23 mouse cellular contexts compared by ENCODE assay signal in genomic region chr8:88673859-88674258, GRCm38 (mm10). TPM values are rescaled to one million over a fixed set of nuclear protein-coding genes. Genes with fewer than 3 reads are reported as not detected.
DNase-seq lines count a peak whose midpoint lies in the region; TF ChIP-seq lines count a peak whose summit lies in the region.
"Had no signal": no experiment of that assay in that cellular context is flagged by ENCODE, and none has a peak within 500 bp of the region (broad histone marks: within the 10 kb centered on the region; RNA-seq: fewer than 3 reads in every experiment).

No protein-coding gene starts in this region.

- H3K27me3 ChIP-seq in kidney, adult 2 months (replicated peaks; ENCODE audit: control insufficient read depth, insufficient read depth, low read length), result no peaks in the 10 kb centered on the region
- H3K27me3 ChIP-seq in MEL (ENCODE audit: control insufficient read depth in 1 of 2, insufficient read depth in 2 of 2, low read length in 2 of 2), result no peaks in the 10 kb centered on the region
- H3K27me3 ChIP-seq: CH12.LX; embryonic facial prominence, embryonic 13.5 days; embryonic facial prominence, embryonic 15.5 days; forebrain, embryonic 12.5 days had no signal

- no peak for TF ChIP-seq RAD21 in MEL (IDR thresholded peaks at IDR 0.05; ENCODE audit: low read depth, low read length)

- TF ChIP-seq EP300 in MEL (IDR thresholded peaks at IDR 0.05; ENCODE audit: low read depth in 1 of 2, low read length in 2 of 2), result no peak

- no peaks in the 10 kb centered on the region for H3K4me1 ChIP-seq in kidney, adult 2 months (ENCODE audit: control insufficient read depth, insufficient read depth, low read length)
- H3K4me1 ChIP-seq in MEL (ENCODE audit: control insufficient read depth in 1 of 2, insufficient read depth in 2 of 2, low read length in 2 of 2), result peaks cover 10 to 14% of the 10 kb centered on the region in 2 experiments; a peak in 3 of 4 replicates

- intact Hi-C loops in left cerebral cortex, postnatal 36 days (cut with DNase I), result no loop called here

- TF ChIP-seq POLR2A in kidney, adult 2 months (IDR thresholded peaks at IDR 0.05; ENCODE audit: low read depth, low read length), result no peak
- TF ChIP-seq POLR2A in MEL (IDR thresholded peaks at IDR 0.05; ENCODE audit: control insufficient read depth in 1 of 2, insufficient read depth in 1 of 2, low read depth in 1 of 2, low read length in 2 of 2, poor library complexity in 1 of 2), result no peak

- DNase-seq in kidney, adult 2 months, result peak; percentile 43
- no peak for DNase-seq in kidney, adult 18-20 months
- DNase-seq in MEL (ENCODE audit: low read depth, low spot score), result no peak
- peak; percentile 30 for DNase-seq in skeletal muscle tissue, adult 2 months (ENCODE audit: low read depth, low spot score)
- no peak for DNase-seq in left cerebral cortex, postnatal 36 days (ENCODE audit: low spot score in 2 of 2)
- DNase-seq: adrenal gland, adult 2 months; adrenal gland, postnatal 10 days; adrenal gland, postnatal 25 days; B cell, adult 2 months; cerebellum, adult 11 months; cerebellum, adult 18-20 months; cerebellum, adult 8-10 months; cerebellum, adult 9-11 months; cerebellum, postnatal 14 days; cerebellum, postnatal 36 days; embryo, embryonic 11 days had no signal

- no peaks in the 10 kb centered on the region for H3K9me3 ChIP-seq in MEL (replicated peaks; ENCODE audit: insufficient read depth, low read length)
- H3K9me3 ChIP-seq: embryonic facial prominence, embryonic 13.5 days; embryonic facial prominence, embryonic 15.5 days; forebrain, embryonic 10.5 days; forebrain, embryonic 12.5 days; G1E had no signal

- TF ChIP-seq CTCF in kidney, adult 2 months (conservative IDR thresholded peaks at IDR 0.05; ENCODE audit: insufficient read depth, insufficient read length, low read depth, low read length), result no peak
- TF ChIP-seq CTCF in MEL (IDR thresholded peaks at IDR 0.05 in 2 of 3, conservative IDR thresholded peaks at IDR 0.05 in 1 of 3; ENCODE audit: control insufficient read depth in 1 of 3, insufficient read depth in 1 of 3, low read depth in 2 of 3, low read length in 3 of 3, poor library complexity in 1 of 3, severe bottlenecking in 1 of 3), result no peak

- no peak overlapping the region for H3K4me3 ChIP-seq in kidney, adult 2 months (ENCODE audit: insufficient read depth, low read depth, low read length)
- no peak overlapping the region for H3K4me3 ChIP-seq in MEL (ENCODE audit: control insufficient read depth in 1 of 2, insufficient read depth in 1 of 2, low read depth in 2 of 2, low read length in 2 of 2)
- H3K4me3 ChIP-seq: embryonic facial prominence, embryonic 13.5 days; embryonic facial prominence, embryonic 15.5 days; erythroblast, embryonic 14.5 days; forebrain, embryonic 10.5 days; forebrain, embryonic 12.5 days had no signal

- H3K27ac ChIP-seq in kidney, adult 2 months (ENCODE audit: insufficient read depth, low read depth, low read length), result no peak overlapping the region
- no peak overlapping the region for H3K27ac ChIP-seq in MEL (ENCODE audit: control insufficient read depth, low read depth, low read length)
- H3K27ac ChIP-seq: embryonic facial prominence, embryonic 13.5 days; embryonic facial prominence, embryonic 15.5 days; forebrain, embryonic 10.5 days; forebrain, embryonic 12.5 days had no signal

- H3K9ac ChIP-seq in MEL (ENCODE audit: control insufficient read depth, low read depth, low read length, poor library complexity, severe bottlenecking), result no peak overlapping the region
- H3K9ac ChIP-seq: embryonic facial prominence, embryonic 13.5 days; embryonic facial prominence, embryonic 15.5 days; forebrain, embryonic 12.5 days had no signal

- WGBS in kidney, adult 2 months, result 85% methylated on average over 5 of the region's 5 CpGs

- no peaks in the 10 kb centered on the region for H3K36me3 ChIP-seq in kidney, adult 2 months (ENCODE audit: control insufficient read depth, insufficient read depth, low read length)
- H3K36me3 ChIP-seq in MEL (ENCODE audit: control insufficient read depth in 1 of 2, insufficient read depth in 2 of 2, low read length in 2 of 2), result no peaks in the 10 kb centered on the region
- H3K36me3 ChIP-seq: embryonic facial prominence, embryonic 13.5 days; embryonic facial prominence, embryonic 15.5 days; forebrain, embryonic 10.5 days; forebrain, embryonic 12.5 days; G1E had no signal

- H3K79me2 ChIP-seq in MEL (ENCODE audit: control insufficient read depth, insufficient read depth, low read length, poor library complexity), result no peaks in the 10 kb centered on the region

TF ChIP-seq in MEL, 35 proteins besides CTCF, POLR2A, EP300 and RAD21:
- TF ChIP-seq ELF1 (IDR thresholded peaks at IDR 0.05; ENCODE audit: low read depth, low read length), result no peak
- TF ChIP-seq POLR2AphosphoS5 (IDR thresholded peaks at IDR 0.05; ENCODE audit: borderline replicate concordance, low read depth, low read length), result no peak
- no peak for TF ChIP-seq GABPA (IDR thresholded peaks at IDR 0.05; ENCODE audit: low read depth, low read length)
- no peak for TF ChIP-seq TCF12 (IDR thresholded peaks at IDR 0.05; ENCODE audit: low read depth, low read length)
- TF ChIP-seq BHLHE40 (IDR thresholded peaks at IDR 0.05; ENCODE audit: borderline replicate concordance, low read depth, low read length), result no peak
- no peak for TF ChIP-seq ZNF384 (IDR thresholded peaks at IDR 0.05; ENCODE audit: low read depth, low read length)
- peak; percentile 35; the same call in 1 of the 2 replicates for TF ChIP-seq ETS1 (IDR thresholded peaks at IDR 0.05; ENCODE audit: low read depth, low read length)

RNA-seq across cellular contexts. Expression of gene Cyld, which starts 23.0 kb away (rescaled TPM):
- 8.4 and 10.0 TPM in 2 replicates for polyA plus RNA-seq in kidney, adult 2 months (2012; rRNA removed)
- 7.2 and 8.4 TPM in 2 replicates for total RNA-seq in MEL (2012; rRNA removed)
- polyA plus RNA-seq in MEL (2012; ENCODE audit: insufficient read depth in 1 of 2, insufficient read length in 2 of 2, low read depth in 1 of 2, low replicate concordance in 2 of 2, missing spikeins in 1 of 2), result 1 to 10 TPM in 1 of 2 experiments, not detected in 1; 7.8 TPM
- total RNA-seq in left cerebral cortex, postnatal 36 days (2021), result 100 to 1,000 TPM in 1 of 2 experiments, 10 to 100 TPM in 1; 91.2 to 111 TPM

RNA-seq across cellular contexts. Expression of gene Nod2, which starts 26.7 kb away (rescaled TPM):
- 1.4 and 1.7 TPM in 2 replicates for polyA plus RNA-seq in kidney, adult 2 months (2012; rRNA removed)
- 0.42 and 0.50 TPM in 2 replicates for total RNA-seq in MEL (2012; rRNA removed)
- under 1 TPM in 1 of 2 experiments, not detected in 1; 0.22 TPM for polyA plus RNA-seq in MEL (2012; ENCODE audit: insufficient read depth in 1 of 2, insufficient read length in 2 of 2, low read depth in 1 of 2, low replicate concordance in 2 of 2, missing spikeins in 1 of 2)
- total RNA-seq in left cerebral cortex, postnatal 36 days (2021), result under 1 TPM; 0.27 to 0.45 TPM
- polyA plus RNA-seq: erythroblast, embryonic 14.5 days had no signal

RNA-seq across cellular contexts. Expression of gene Snx20, which starts 37.9 kb away (rescaled TPM):
- 1.8 and 2.0 TPM in 2 replicates for polyA plus RNA-seq in kidney, adult 2 months (2012; rRNA removed)
- 10.1 and 13.3 TPM in 2 replicates for total RNA-seq in MEL (2012; rRNA removed)
- polyA plus RNA-seq in MEL (2012; ENCODE audit: insufficient read depth in 1 of 2, insufficient read length in 2 of 2, low read depth in 1 of 2, low replicate concordance in 2 of 2, missing spikeins in 1 of 2), result 10 to 100 TPM in 1 of 2 experiments, not detected in 1; 15.9 TPM
- 1 to 10 TPM; 1.6 to 1.7 TPM for total RNA-seq in left cerebral cortex, postnatal 36 days (2021)

Comparison
In these comparisons a context has a peak if more than half of its experiments do, and no peak if none do; other contexts are left out.
1. DNase-seq: peak in kidney, adult 2 months (single experiment) and skeletal muscle tissue, adult 2 months (single experiment); none in kidney, adult 18-20 months (single experiment), MEL (single experiment) and left cerebral cortex, postnatal 36 days (0 of 2).